Mouse (Mus musculus) hindlimb bud, embryonic 11.5 days (tissue): Measurements from ENCODE around the gene Smpd2.

Experiments used
- DNase-seq: peaks from one replicate; pipeline ENCODE4 v3.0.0-alpha.2; 2012; ENCODE audit warnings: low read depth, low spot score; ENCODE audit errors: extremely low spot score

Smpd2 gene

DNA sequence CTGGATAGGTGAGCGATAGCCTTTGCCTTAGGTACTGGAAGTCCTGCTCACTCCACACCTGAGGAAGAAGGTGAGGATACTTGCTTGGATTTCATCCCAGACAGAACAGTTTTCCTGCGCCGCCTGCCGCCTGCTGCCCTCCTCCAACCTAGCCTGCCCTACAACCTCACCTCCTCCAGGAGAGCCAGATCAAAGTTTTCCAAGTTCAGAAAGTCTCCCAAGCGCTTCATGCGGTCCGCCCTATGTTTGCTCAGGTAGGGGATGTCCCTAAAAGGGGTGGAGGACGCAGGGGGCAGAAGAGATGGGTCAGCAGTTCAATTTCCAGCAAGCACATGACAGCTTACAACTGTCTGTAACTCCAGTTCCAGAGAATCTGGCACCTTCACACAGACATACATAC, 875 bp downstream of the Smpd2 start:
- no peak for DNase-seq

DNA sequence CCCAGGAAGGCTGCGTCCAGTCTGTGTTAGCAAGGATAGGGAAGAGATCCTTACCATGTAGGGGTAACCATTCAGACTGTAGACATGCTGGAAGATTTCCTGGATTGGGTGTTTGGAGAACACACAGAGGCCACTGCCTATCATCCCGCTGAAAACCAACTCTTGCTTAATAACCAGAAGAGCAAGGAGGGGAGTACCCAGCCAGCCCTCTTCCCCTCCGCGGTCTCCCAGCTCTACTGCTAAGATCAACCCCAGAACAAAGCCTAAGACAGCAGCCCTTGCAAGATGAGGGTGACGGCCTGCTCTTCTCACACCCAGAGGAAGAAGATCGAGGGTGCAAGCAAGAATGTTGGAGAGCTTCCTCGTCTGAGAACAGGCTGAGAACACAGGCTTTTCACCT, 1.3 kb downstream of the Smpd2 start:
- DNase-seq, result no peak

DNA sequence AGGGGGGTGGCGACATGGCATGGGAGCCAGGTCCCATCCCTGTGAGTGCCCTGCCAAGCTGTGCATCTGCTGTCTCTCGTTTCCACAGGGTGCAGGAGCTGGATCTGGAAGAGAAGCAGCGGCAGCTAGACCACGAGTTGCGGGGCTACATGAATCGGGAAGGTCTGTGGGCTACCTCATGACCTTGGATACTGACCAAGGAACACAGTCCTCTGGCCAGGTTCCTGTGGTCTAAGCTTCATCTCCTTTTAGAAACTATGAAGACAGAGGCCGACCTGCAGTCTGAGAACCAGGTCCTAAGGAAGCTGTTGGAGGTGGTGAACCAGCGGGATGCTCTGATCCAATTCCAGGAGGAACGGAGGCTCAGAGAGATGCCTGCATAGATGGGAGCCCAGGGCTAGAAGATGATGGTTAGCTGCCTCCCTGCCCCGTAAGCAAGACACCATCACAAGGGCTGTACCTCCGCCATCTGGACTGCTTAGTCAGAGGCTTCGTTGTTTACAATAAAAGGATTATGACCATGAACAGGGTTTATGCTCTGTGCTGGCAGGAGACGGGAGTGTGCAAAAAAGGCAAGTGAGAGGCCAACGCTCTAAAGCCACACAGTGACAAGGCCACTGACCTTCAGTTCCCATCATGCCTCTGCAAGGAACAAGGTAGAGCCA, 3.5 kb downstream of the Smpd2 start:
- no peak for DNase-seq

DNA sequence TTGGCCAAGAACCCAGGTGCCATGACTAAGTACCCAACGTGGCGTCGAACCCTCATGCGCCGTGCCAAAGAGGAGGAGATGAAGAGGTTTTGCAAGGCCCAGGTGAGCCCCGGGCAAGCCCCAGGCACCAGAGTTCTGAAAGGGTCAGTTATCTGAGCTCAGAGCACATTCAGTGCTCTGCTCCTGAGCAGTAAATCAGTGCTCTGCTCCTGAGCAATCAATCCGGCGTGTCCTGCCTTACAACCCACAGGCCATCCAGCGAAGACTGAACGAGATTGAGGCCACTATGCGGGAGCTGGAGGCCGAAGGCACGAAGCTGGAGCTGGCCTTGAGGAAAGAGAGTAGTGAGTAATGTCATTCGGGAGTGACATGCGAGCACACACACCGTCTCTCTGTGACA, 4.4 kb downstream of the Smpd2 start:
- DNase-seq, result no peak

DNA sequence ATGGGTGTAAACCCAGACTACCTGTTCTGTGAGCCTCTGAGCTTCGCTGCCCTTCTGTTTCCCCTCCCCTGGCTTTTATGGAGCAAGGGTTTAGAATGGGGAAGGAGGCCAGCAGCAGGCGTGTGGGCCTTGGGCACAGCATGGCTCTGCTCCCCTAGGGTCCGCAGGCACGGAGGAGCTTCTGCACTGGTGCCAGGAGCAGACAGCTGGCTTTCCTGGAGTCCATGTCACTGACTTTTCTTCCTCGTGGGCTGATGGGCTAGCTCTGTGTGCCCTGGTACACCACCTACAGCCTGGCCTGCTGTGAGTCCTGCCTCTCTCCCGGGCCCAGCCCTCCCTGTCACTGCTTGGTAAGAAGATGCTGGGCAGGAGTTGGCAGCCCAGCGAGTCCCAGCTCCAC, 7.7 kb downstream of the Smpd2 start:
- no peak for DNase-seq

DNA sequence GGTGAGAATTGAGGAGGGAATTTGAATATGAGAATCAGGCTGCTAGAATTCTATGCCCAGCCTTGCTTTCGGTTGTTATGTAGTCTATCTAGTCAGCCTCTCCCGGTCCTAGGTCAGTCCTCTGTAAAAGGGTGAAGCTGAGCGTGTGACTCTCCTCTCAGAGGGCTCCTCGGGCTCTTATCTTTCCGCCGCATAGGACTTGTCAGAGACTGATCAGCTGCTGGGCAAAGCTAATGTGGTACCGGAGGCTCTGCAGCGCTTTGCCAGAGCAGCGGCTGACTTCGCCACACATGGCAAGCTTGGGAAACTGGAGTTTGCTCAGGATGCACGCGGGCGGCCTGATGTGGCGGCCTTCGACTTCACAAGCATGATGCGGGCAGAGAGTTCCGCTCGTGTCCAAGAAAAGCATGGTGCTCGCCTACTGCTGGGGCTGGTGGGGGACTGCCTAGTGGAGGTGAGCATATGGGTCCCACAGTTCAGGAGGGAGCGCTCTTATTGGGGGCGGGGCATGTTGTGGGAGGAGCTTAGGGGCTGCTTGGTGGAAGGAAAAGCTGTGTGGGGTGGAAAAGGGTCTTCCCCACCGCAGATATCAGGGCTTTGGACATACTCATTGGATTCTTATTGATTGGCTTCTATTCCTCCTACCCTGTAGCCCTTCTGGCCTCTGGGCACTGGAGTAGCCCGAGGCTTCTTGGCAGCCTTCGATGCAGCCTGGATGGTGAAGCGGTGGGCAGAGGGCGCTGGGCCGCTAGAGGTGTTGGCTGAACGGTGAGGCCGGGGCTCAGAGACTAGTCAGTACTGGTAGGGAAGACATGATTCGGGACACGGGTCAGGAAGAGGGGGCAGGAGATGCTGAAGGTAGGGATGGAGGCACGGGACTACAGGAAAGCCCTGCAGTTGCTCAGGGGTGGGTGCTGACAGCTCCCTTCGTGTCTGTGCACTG, 9.0 kb downstream of the Smpd2 start:
- DNase-seq, result no peak

DNA sequence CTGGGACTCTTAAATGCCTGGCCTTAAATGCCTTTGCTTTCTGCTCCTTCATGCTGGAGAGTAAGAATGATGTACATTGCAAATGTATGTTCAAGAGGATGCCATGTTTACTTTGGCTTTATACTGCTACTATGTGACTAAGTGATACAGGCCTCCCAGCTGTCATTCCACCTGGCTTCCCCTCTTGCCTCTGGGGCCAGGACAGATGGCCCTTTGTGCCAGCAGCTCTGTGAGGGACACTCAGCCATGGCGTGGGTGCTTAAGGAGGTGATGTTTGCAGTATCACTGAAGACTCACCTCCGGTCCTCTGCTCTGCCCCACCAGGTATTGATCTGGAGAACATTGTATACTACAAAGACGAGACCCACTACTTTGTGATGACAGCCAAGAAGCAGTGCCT, 10.2 kb downstream of the Smpd2 start:
- no peak for DNase-seq

DNA sequence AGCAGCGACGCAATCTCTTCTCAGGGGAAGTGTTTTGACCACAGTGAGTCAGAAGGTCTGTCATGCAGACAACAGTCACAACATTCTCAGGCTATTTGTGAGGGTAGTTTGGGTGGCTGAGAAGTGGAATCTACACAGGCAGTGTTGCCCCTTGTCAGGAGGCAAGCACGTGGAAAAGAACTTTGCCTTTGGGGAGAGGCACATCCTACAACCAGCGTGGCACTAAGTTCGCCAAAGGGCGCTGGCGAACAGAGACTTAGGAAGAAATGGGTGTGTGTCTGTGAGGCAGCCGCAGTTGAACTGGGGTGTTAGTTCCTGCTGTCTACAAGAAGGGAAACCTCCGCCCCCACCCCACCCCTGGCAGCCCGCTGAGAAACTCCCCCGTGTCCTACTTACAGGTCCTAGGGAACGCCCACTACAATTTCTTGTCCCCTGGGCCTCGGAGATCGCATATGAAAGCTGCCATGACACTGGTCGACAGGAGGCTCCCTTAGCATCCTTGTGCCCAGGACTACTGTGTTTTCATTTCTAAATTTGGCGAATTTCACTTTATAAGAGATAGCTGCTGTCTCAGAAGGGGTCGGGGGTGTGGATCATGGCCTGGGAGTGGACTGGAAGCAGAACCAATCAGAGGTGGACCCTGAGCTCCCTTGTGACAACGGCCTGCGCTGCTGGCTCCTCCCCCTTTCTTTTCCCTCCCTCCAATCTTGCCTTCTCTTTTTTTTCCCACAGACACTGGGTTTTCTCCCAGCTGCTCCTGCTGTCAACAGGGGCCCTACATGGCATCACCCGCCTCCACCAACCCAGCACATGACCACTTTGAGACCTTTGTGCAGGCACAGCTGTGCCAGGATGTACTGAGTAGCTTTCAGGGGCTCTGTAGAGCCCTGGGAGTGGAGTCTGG, 12.6 kb downstream of the Smpd2 start:
- DNase-seq, result no peak

DNA sequence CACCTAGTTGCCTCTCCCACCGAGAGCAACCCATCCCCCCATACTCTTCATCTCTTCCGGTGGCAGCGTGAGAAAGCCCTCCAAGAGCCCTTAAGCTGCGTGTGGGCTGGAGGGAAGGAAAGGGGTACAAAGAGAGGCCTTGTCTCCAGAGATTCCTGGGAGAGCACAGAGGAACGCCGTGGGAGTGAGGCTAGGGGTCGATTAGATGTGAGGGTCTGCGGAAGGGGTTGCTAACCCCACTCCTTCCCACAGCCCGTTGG, 13.2 kb downstream of the Smpd2 start:
- no peak for DNase-seq

DNA sequence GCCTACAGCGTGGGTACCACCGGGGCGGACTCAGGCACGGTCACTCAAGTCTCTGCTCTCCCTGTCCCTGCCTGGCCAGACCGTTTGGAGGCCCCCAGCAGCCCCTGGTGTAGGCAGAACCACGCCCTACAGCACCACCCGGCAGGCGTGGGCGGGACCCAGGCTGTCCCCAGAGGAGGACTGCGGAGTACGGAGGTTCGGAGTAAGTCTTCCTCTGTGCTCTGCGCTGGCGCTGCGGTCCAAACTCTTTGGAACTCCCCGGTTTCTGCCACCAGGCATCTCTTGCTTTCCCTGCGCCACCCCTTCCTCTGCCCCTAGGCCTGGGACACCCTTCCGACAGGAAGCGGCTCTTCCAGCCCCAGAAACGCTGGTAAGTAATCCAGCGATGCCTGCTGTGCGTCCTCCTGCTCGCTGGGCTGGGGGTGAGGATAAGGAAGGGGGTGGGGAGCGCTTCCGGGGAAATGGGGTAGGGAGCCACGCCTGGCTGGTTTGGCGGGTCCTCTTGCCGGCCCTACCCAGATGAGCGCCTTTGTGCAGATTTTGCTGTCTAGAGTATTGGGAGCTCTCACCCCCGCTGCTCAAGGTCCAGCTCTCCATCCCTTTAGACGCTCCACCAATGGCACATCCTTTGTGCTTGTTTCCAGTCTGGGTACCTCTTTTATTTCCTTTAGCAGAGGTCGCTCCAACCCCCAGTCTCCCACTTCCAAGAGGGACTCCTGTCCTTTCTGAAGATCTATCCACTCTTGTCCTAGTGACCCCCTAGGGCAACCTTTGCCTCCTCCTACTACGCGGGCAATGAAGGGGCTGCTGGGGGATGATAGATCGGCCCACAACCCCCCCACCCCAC, 13.8 kb downstream of the Smpd2 start, which contains the start of gene Mical1:
Gene Mical1 (plus strand): TSS at position 144 of the 847 bp plus-strand sequence.
- no peak for DNase-seq

DNA sequence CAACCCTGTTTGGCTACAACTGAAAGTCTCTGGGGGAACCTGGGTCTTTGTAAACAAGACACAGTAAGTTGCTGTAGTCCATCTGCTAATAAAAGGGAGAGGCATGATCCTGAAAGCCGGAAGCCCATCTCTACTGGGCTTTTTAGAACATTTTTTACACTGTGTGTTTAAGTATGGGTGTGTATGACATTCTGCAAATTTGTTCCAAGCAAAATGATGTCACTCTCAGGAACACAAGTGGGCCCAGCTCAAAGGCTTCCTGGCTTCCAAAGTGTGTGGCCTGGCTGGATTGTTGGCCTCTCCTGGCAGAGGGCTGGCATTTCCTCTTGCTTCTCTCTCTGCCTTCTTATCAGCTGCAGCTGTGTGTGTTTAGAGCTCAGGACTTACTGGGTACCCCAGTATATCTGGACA, 15.2 kb downstream of the Smpd2 start:
- no peak for DNase-seq

DNA sequence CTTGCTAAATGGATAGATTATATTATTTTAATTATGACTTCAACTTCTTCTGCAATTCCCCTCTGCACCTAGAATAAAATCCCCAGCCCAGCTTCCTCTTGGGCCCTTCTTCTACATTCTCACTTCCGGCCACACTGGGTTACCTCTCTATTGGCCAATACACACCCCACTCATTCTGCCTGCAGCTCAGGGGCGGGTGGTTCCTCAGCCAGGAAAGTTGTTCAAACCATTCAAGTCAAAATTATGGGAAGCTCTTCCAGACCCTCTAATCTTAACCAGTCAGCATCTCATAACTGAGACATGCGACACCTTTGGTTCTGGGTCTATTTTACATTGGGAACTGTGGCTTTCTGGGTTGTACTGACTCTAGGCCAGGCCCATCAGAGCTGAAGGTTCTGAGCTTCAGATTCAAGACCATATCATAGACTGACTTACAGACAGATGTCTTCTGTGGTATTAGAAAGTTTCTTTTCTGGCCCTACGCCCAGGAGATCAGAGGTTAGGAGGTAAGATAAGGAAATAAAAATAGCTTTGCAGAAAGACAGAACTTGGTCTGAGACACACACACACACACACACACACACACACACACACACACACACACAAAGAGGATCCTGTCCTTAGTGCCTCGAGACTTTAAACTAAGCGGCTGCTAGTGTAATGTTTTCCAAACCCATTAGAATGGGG, 16.2 kb downstream of the Smpd2 start:
- DNase-seq, result no peak

DNA sequence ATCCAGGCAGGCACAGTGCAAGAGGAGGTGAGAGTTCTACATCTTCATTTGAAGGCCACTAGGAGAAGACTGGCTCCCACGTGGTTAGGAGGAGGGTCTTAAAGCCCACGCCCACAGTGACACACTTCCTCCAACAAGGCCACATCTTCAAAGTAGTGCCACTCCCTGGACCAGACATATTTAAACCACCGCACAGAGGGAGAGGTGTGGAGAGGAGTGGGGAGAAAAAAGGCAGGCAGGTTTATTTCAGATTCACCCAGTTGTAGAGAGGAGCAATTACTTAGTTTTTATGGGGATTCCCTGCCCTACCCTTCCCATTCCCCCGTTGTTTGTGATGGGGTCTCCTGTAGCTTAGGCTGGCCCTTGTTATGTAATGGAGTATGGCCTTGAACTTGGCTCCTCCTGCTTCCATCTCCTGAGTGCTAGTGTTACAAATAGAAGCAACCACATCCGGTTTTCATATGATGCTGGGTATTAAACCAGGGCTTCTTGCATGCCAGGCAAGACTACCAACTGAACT, 17.1 kb downstream of the Smpd2 start:
- no peak for DNase-seq

DNA sequence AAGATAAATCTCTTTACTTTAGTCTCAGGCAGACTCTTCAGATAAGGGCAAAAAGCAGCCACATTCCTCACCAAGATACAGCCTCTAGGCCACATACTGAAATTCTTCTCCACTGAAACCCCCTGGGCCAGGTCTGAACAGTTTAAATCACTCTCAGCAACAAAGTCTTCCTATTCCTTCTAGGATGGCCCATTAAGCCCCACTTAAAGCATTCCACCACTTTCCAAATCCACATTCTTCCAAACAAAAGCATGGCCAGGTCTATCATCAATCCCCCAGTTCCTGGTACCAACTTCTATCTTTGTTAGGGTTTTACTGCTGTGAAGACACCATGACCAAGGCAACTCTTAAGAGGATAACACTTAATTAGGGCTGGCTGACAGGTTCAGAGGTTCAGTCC, 17.6 kb downstream of the Smpd2 start:
- no peak for DNase-seq

DNA sequence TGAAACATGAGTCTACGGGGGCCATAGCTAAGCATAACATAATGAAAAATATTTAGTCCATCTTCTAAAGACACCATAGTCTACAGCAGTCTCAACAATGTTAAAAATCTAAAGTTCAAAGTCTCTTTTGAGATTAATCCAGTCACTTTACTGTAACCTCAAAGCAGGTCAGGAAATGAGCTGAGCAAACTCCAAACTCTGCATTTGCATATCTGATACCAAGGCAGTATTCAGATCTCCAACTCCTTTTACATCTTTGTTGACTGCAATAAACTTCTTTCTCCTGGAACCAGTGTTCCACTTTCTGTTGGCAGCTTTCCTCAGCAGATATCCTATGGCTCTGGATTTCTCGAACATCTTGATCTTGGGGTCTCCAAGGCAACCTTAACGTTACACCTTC, 19.5 kb downstream of the Smpd2 start:
- DNase-seq, result no peak

DNA sequence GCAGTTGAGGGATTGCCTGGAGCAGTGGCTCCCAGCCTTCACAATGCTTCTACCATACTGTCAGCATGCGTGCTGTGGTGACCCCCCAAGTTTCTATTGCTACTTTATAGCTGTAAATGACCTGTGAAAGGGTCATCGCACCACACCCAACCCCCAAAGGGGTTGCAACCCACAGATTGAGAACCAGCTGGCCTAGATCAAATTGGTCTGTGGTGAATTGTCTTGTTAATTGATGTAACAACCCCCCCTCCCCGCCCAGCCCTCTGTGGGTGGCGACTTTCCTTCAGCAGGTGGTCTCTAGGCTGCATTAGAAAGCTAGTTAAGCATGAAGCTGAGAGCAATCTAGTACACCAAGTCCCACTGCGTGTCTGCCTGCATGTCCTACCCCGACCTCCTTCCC, 22.8 kb downstream of the Smpd2 start:
- DNase-seq, result no peak

DNA sequence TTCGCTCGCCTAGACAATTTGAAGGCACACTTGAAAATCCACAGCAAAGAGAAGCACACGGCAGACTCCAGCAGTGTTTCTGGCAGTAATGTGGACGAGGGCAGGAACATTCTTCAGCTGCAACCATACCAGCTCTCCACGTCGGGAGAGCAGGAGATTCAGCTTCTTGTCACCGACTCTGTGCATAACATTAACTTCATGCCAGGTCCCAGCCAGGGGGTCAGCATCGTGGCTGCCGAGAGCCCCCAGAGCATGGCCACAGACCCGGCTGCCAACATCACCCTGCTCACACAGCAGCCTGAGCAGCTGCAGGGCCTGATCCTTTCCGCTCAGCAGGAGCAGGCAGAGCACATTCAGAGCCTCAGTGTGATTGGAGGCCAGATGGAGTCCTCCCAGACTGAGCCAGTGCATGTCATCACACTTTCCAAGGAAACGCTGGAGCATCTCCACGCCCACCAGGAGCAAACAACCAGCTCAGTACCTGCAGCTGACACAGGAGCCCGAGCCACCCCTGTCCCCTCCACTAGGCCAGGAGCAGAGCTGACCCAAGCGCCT, 25.7 kb downstream of the Smpd2 start:
- no peak for DNase-seq

DNA sequence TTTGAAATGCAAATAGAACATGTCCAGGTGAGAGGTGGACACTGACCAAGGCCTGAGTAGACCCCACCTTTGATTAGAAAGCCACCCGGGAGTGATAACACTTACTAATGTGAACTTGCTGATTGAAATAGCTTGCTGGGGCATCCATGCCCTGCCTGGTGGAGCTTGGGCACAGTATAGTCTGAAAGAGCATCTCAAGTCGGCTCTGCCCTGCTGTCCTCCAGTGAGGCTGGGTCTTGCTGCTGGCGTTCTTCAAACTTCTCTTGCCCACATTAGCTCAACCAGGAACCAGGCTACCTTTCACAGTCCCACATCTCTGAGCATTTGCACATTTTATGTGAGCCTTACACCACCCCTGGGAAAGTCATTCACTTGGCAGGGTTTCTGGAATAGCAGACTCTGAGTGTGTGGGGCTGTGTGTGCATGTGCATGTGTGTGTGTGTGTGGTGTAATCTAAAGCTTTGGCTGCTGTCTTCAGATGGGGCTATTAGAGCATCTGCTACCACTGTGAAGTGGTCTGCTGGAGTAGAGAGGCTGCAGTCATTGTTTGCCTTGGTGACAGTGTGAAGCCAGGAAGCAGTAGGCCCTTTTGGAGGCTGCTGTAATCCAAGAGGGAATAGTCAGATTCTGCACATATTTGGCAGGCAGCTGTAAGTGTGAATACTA, 29.0 kb downstream of the Smpd2 start:
- no peak for DNase-seq

DNA sequence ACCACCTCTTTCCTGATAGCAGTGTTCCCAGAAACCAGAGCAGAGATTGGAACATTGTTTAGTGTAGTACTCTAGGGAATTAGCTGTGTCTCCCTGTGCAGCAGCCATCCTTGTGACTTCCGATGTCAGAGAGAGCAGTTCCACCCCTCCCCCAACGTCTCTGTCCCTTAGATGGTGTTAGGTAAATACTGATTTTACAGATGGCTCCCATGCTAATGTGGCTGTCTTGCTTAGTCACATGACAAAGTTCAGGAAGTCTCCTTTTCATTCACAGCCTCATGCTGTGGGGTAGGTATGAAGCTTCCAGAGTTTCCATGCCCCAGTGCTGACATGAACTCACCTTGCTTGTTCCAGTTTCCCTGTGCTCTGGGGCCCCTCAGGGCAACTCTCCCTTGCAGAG, 29.7 kb downstream of the Smpd2 start:
- no peak for DNase-seq
